Mouse (Mus musculus): ENCODE data around the gene Fam107b. TPM values are rescaled to one million over a fixed set of nuclear protein-coding genes. Genes with fewer than 3 reads are reported as not detected.

Gene Fam107b
- polyA plus RNA-seq, 1 experiment from 2014 or later: 36.0 TPM

DNA sequence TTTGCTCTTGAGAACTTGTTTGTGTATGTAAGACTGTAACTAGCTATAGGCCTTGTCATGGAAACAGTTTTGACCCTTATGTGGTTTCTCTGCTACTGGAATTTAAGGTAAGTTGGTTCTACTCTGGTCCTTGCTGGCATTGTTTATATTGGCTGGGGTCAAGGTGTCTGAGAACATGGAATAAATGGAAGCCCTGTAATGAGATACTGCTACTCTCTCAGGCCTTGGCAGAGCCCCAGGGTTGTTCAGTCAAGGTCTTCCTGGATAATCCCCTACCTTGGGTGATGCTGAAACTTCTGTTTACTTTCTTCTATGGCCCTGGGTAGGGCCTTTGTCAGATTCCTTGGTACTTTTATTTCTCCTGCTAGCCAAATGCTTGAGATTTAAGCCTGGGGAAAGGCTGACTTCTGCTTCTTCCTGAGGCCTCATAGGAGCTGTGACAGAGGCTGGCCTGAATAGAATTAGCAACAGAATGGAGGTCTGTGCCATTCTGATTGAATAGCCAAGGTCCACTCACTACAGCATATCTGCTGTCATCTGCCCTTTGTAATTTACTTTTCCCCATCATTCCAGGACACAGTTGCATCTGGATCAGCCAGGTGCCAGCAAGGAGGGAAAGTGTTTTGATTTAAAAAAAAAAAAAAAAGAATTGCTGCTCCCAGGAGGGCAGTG is 217.6 kb downstream of the Fam107b start:
- no peaks in the 10 kb centered on the region for H3K36me3 ChIP-seq (ENCODE audit: control insufficient read depth, insufficient read depth, low read length)
- ATAC-seq (replicated peaks; ENCODE audit: low FRiP score): no peak
- no peak for DNase-seq (ENCODE audit: low spot score)
- no peak overlapping the region for H3K4me3 ChIP-seq (ENCODE audit: low read depth, low read length)
- H3K4me1 ChIP-seq (replicated peaks; ENCODE audit: control insufficient read depth, insufficient read depth, low read length): no peaks in the 10 kb centered on the region
- H3K27me3 ChIP-seq (replicated peaks; ENCODE audit: control insufficient read depth, insufficient read depth, low read length): no peaks in the 10 kb centered on the region
- H3K4me2 ChIP-seq: no peak overlapping the region
- no peaks in the 10 kb centered on the region for H3K9me3 ChIP-seq (ENCODE audit: control insufficient read depth, low read length)
- H3K9ac ChIP-seq (ENCODE audit: low read depth, low read length): no peak overlapping the region
- H3K27ac ChIP-seq (ENCODE audit: low read depth, low read length): no peak overlapping the region

DNA sequence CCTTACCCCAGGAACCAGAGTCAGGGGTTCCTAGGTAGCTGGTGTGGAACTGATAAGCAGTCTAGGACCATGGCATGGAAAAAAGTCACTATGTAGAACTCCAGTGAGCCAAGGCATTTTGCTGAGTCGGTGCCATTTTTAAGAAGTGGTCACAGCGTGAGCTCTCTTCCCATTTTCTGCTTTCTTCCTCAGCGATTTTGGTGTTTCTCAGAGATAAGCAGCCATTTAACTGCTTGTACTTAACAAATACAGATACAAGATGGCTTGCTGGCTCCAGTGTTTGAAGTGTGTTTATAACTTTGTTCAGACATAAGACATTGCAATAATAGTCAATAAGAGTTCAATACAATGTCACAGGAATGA is 218.1 kb downstream of the Fam107b start:
- DNase-seq (ENCODE audit: low spot score): no peak
- Histone ChIP-seq H3K27ac (ENCODE audit: low read depth, low read length) (no peak overlapping the region), H3K4me2 (no peak overlapping the region), H3K36me3 (ENCODE audit: control insufficient read depth, insufficient read depth, low read length) (no peaks in the 10 kb centered on the region), H3K4me1 (replicated peaks; ENCODE audit: control insufficient read depth, insufficient read depth, low read length) (no peaks in the 10 kb centered on the region), H3K27me3 (replicated peaks; ENCODE audit: control insufficient read depth, insufficient read depth, low read length) (no peaks in the 10 kb centered on the region), H3K9ac (ENCODE audit: low read depth, low read length) (no peak overlapping the region), H3K4me3 (ENCODE audit: low read depth, low read length) (no peak overlapping the region), H3K9me3 (ENCODE audit: control insufficient read depth, low read length) (no peaks in the 10 kb centered on the region)
- 50% methylated on average over 3 of the region's 3 CpGs for WGBS
- no peak for ATAC-seq (replicated peaks; ENCODE audit: low FRiP score)

DNA sequence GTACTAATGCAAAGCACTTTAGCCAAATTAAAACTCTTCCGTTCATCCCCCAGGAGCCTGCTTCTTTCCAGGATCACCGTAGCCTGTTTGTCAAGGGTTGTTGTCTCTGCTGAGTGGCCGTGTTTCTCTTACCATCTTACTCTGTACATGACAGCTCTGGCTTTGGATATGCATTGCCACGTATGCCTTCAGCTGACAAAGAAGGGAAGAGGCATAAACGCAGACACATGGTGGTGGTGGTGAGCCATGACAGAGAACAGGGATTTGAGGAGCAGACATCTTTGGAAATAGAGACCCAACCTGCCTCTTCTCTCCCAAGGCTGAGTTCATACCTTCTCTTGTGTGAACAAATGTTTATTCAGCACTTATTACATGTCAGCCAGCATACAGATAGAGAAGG is 226.3 kb downstream of the Fam107b start:
- Histone ChIP-seq H3K9me3 (ENCODE audit: control insufficient read depth, low read length) (no peaks in the 10 kb centered on the region), H3K4me2 (no peak overlapping the region), H3K36me3 (ENCODE audit: control insufficient read depth, insufficient read depth, low read length) (no peaks in the 10 kb centered on the region), H3K27me3 (replicated peaks; ENCODE audit: control insufficient read depth, insufficient read depth, low read length) (no peaks in the 10 kb centered on the region), H3K4me3 (ENCODE audit: low read depth, low read length) (no peak overlapping the region), H3K9ac (ENCODE audit: low read depth, low read length) (no peak overlapping the region), H3K27ac (ENCODE audit: low read depth, low read length) (no peak overlapping the region), H3K4me1 (replicated peaks; ENCODE audit: control insufficient read depth, insufficient read depth, low read length) (no peaks in the 10 kb centered on the region)
- WGBS: 76% methylated on average over 5 of the region's 5 CpGs
- no peak for ATAC-seq (replicated peaks; ENCODE audit: low FRiP score)
- DNase-seq (ENCODE audit: low spot score): no peak

DNA sequence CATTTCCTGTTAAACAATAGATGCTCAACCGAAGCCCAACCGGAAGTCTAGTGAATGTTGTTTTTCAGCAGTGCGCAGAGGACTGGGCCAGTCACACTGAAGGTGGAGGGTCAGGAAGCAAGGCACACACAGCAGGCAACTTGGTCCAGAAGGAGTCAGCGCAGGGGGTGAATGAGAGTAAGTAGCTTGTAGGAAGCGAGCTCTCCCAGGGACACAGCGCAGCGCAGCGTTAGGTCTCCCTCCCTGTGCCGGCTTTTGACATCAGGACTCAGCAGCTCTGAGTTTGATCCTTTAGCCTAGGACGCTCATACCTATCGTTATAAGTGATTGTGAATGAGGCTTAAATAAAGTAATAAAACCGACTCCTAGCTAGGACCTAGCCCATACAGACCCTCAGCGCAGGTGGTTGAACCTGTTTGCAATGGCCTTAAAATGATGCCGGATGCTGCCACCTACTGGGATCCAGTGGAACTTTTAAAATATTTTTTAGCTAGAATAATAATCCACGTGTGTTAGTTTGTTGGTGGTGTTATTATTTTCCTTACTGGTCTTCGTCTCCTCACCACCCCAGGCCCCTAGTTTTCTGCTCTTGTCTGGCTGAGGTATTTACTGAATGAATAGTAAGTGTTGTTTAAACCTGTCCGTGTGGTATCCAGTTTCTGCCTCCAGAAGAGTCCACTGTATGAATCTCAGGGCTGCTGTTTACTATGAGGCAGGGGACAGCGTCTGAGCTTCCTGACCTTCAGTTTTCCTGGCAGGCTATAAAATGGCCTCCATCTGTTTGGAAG is 229.7 kb downstream of the Fam107b start:
- 15% methylated on average over 18 of the region's 18 CpGs for WGBS
- DNase-seq (ENCODE audit: low spot score) (peak; percentile 46), ATAC-seq (replicated peaks; ENCODE audit: low FRiP score) (peak; percentile 57)
- Histone ChIP-seq H3K4me2 (peak overlapping the region; percentile 64), H3K36me3 (ENCODE audit: control insufficient read depth, insufficient read depth, low read length) (no peaks in the 10 kb centered on the region), H3K4me3 (ENCODE audit: low read depth, low read length) (peak overlapping the region; percentile 34), H3K27ac (ENCODE audit: low read depth, low read length) (no peak overlapping the region), H3K4me1 (replicated peaks; ENCODE audit: control insufficient read depth, insufficient read depth, low read length) (no peaks in the 10 kb centered on the region), H3K27me3 (replicated peaks; ENCODE audit: control insufficient read depth, insufficient read depth, low read length) (no peaks in the 10 kb centered on the region), H3K9me3 (ENCODE audit: control insufficient read depth, low read length) (no peaks in the 10 kb centered on the region), H3K9ac (ENCODE audit: low read depth, low read length) (no peak overlapping the region)

DNA sequence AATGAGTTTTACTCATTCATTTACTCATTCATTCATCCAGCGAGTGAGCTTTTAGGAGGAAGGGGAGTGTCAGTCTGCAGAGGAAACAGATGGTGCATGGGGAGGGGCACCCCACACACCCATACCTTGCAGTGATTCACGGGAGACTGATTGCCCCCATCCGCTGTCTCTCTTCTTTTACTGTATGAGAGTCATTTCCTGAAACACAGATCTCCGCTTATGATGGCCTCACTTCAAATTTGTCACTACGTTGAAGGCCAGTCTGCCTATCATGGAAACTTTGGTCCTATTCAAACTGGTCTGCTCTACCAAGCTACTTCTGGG is 230.2 kb downstream of the Fam107b start:
- H3K9me3 ChIP-seq (ENCODE audit: control insufficient read depth, low read length): no peaks in the 10 kb centered on the region
- ATAC-seq (replicated peaks; ENCODE audit: low FRiP score) (no peak), DNase-seq (ENCODE audit: low spot score) (no peak)
- whole genome bisulfite sequencing: 43% methylated on average over 5 of the region's 5 CpGs
- no peaks in the 10 kb centered on the region for H3K36me3 ChIP-seq (ENCODE audit: control insufficient read depth, insufficient read depth, low read length)
- H3K4me3 ChIP-seq (ENCODE audit: low read depth, low read length): no peak overlapping the region
- no peaks in the 10 kb centered on the region for H3K4me1 ChIP-seq (replicated peaks; ENCODE audit: control insufficient read depth, insufficient read depth, low read length)
- no peak overlapping the region for H3K27ac ChIP-seq (ENCODE audit: low read depth, low read length)
- no peak overlapping the region for H3K9ac ChIP-seq (ENCODE audit: low read depth, low read length)
- H3K27me3 ChIP-seq (replicated peaks; ENCODE audit: control insufficient read depth, insufficient read depth, low read length): no peaks in the 10 kb centered on the region
- no peak overlapping the region for H3K4me2 ChIP-seq

DNA sequence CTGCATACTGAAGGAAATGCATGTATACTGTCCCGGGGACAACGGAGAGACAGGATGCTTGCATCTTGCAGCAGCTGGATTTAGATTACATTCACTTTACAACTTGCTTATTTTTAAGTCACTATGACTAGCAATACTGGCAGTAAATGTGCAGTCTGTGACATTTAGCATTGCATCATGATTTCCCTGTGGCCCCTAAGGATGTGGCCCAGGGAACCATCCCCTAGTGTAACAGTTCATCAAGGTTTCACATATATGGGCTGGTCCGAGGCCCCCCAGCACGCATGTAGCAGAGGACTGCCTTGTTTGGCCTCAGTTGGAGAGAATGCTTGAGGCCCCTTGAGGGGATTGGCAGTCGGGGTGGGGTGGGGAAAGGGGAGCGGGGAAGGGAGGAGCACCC is 235.5 kb downstream of the Fam107b start:
- Histone ChIP-seq H3K4me3 (ENCODE audit: low read depth, low read length) (no peak overlapping the region), H3K9me3 (ENCODE audit: control insufficient read depth, low read length) (no peaks in the 10 kb centered on the region), H3K27me3 (replicated peaks; ENCODE audit: control insufficient read depth, insufficient read depth, low read length) (no peaks in the 10 kb centered on the region), H3K27ac (ENCODE audit: low read depth, low read length) (no peak overlapping the region), H3K4me2 (no peak overlapping the region), H3K9ac (ENCODE audit: low read depth, low read length) (no peak overlapping the region), H3K36me3 (ENCODE audit: control insufficient read depth, insufficient read depth, low read length) (no peaks in the 10 kb centered on the region), H3K4me1 (replicated peaks; ENCODE audit: control insufficient read depth, insufficient read depth, low read length) (no peaks in the 10 kb centered on the region)
- DNase-seq (ENCODE audit: low spot score): no peak
- 60% methylated on average over 6 of the region's 6 CpGs for WGBS
- ATAC-seq (replicated peaks; ENCODE audit: low FRiP score): no peak

DNA sequence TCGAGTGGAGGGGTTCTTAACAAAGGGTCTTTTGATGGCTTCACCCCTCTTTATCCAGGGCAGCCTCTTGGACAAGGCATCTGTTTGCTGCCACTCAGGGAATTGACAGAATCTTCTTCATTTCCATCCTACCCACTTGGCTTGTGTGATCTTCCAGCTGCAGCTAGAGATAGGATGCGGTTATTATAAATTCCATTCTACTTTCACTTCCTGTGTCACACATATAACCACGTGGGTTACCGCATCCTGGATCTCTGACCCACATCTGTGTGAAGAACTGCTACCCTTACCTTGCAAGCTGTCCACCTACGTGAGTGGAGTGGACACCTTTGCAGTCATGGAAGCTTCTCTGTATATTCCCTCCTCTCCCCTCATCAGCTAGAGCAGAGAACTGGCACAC is 240.0 kb downstream of the Fam107b start:
- Histone ChIP-seq H3K4me1 (replicated peaks; ENCODE audit: control insufficient read depth, insufficient read depth, low read length) (no peaks in the 10 kb centered on the region), H3K9me3 (ENCODE audit: control insufficient read depth, low read length) (no peaks in the 10 kb centered on the region), H3K4me3 (ENCODE audit: low read depth, low read length) (no peak overlapping the region), H3K27me3 (replicated peaks; ENCODE audit: control insufficient read depth, insufficient read depth, low read length) (no peaks in the 10 kb centered on the region), H3K4me2 (no peak overlapping the region), H3K9ac (ENCODE audit: low read depth, low read length) (no peak overlapping the region), H3K27ac (ENCODE audit: low read depth, low read length) (no peak overlapping the region), H3K36me3 (ENCODE audit: control insufficient read depth, insufficient read depth, low read length) (no peaks in the 10 kb centered on the region)
- DNase-seq (ENCODE audit: low spot score) (no peak), ATAC-seq (replicated peaks; ENCODE audit: low FRiP score) (no peak)
- WGBS: 59% methylated on average over 5 of the region's 5 CpGs

DNA sequence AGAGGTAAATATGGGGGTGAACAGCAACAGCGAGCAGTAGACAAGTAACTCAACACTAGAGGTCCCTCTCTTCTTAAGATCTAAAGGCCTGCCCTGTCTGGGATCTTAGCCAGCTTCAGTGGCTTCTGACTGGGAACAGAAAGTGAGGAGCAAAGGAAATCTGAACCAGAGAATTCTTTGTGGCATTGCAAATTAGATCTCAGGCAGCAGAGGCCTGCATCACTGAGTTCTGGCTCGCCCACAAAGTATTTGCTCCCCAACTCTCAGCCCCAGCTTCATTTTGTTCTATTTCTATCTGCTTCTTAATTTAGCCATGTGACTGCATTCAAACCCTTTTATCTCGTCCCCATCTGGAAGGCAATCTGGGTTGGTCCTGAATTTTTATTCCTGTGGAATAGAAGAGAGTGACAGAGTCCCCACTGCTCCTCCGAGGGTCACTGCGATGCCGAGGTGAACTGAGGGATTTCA is 245.9 kb downstream of the Fam107b start:
- Histone ChIP-seq H3K9ac (ENCODE audit: low read depth, low read length) (no peak overlapping the region), H3K4me1 (replicated peaks; ENCODE audit: control insufficient read depth, insufficient read depth, low read length) (no peaks in the 10 kb centered on the region), H3K27ac (ENCODE audit: low read depth, low read length) (no peak overlapping the region), H3K9me3 (ENCODE audit: control insufficient read depth, low read length) (no peaks in the 10 kb centered on the region), H3K27me3 (replicated peaks; ENCODE audit: control insufficient read depth, insufficient read depth, low read length) (no peaks in the 10 kb centered on the region), H3K4me3 (ENCODE audit: low read depth, low read length) (no peak overlapping the region), H3K36me3 (ENCODE audit: control insufficient read depth, insufficient read depth, low read length) (no peaks in the 10 kb centered on the region), H3K4me2 (no peak overlapping the region)
- no peak for ATAC-seq (replicated peaks; ENCODE audit: low FRiP score)
- 70% methylated on average over 6 of the region's 6 CpGs for WGBS
- DNase-seq (ENCODE audit: low spot score): no peak

DNA sequence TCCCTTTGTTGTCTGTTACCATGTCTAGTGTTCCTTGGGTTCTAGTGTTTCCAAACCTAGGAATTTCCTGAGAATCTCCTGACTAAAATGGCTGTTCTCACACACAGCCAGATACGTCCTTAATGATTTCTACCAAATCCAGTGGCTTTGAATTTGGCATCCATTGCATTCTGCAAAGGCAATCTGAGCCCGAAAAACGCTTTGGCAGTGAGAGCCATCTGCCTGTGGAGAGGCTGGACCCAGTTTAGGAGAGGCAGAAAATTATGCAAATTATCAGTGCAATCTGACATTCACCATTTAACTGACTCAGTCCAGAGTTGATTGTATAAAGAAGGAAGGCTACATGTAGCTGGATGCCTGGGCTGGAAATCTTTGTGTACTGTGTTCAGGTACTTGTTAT is 247.3 kb downstream of the Fam107b start:
- no peaks in the 10 kb centered on the region for H3K4me1 ChIP-seq (replicated peaks; ENCODE audit: control insufficient read depth, insufficient read depth, low read length)
- no peak for ATAC-seq (replicated peaks; ENCODE audit: low FRiP score)
- H3K4me3 ChIP-seq (ENCODE audit: low read depth, low read length): no peak overlapping the region
- H3K9ac ChIP-seq (ENCODE audit: low read depth, low read length): no peak overlapping the region
- 80% methylated on average over 3 of the region's 3 CpGs for WGBS
- DNase-seq (ENCODE audit: low spot score): no peak
- no peak overlapping the region for H3K27ac ChIP-seq (ENCODE audit: low read depth, low read length)
- no peaks in the 10 kb centered on the region for H3K9me3 ChIP-seq (ENCODE audit: control insufficient read depth, low read length)
- no peaks in the 10 kb centered on the region for H3K27me3 ChIP-seq (replicated peaks; ENCODE audit: control insufficient read depth, insufficient read depth, low read length)
- no peaks in the 10 kb centered on the region for H3K36me3 ChIP-seq (ENCODE audit: control insufficient read depth, insufficient read depth, low read length)
- H3K4me2 ChIP-seq: no peak overlapping the region
